Mouse (Mus musculus) ES-Bruce4 (cell line): ENCODE data around the gene Cap1. TPM values are rescaled to one million over a fixed set of nuclear protein-coding genes. Genes with fewer than 3 reads are reported as not detected.

Source experiments
- H3K27ac ChIP-seq: 2 replicates; pipeline ENCODE4 v1.5.1; 2012; ENCODE audit warnings: low read length, inconsistent platforms; ENCODE audit not compliant: insufficient read depth
- H3K27me3 ChIP-seq: 2 replicates; pipeline ENCODE4 v1.6.1; 2012; ENCODE audit warnings: mild to moderate bottlenecking, low read length, inconsistent platforms; ENCODE audit not compliant: control insufficient read depth, poor library complexity, insufficient read depth, severe bottlenecking
- H3K36me3 ChIP-seq: 2 replicates; pipeline ENCODE4 v1.6.1; 2012; ENCODE audit warnings: inconsistent platforms, mild to moderate bottlenecking, low read length, moderate library complexity; ENCODE audit not compliant: control insufficient read depth, poor library complexity, insufficient read depth, severe bottlenecking
- H3K4me1 ChIP-seq: one replicate; pipeline ENCODE4 v1.8.1; 2011; ENCODE audit warnings: low read length; ENCODE audit not compliant: control insufficient read depth, insufficient read depth
- H3K4me3 ChIP-seq: 2 replicates; pipeline ENCODE4 v1.5.1; 2011; ENCODE audit warnings: low read depth, mild to moderate bottlenecking, low read length
- H3K9ac ChIP-seq: 2 replicates; pipeline ENCODE4 v1.6.1; 2012; ENCODE audit warnings: low read depth, mild to moderate bottlenecking, inconsistent platforms; ENCODE audit not compliant: poor library complexity, severe bottlenecking
- H3K9me3 ChIP-seq: replicated peaks from 2 replicates; pipeline ENCODE4 v1.6.1; 2012; ENCODE audit warnings: mild to moderate bottlenecking, low read length, inconsistent platforms; ENCODE audit not compliant: control insufficient read depth, poor library complexity, insufficient read depth, severe bottlenecking
- CTCF ChIP-seq: IDR thresholded peaks from one replicate; pipeline ENCODE4 v1.8.1; 2011; ENCODE audit warnings: low read depth, low read length
- EP300 ChIP-seq: IDR thresholded peaks from 2 replicates; pipeline ENCODE4 v1.6.1; 2011; ENCODE audit warnings: low read depth, low read length; ENCODE audit not compliant: insufficient read depth
- POLR2A ChIP-seq: IDR thresholded peaks from one replicate; pipeline ENCODE4 v1.8.1; 2011; ENCODE audit warnings: low read length; ENCODE audit not compliant: insufficient read depth
- polyA plus RNA-seq: library from polyadenylated mRNA; stranded (reverse); fragments of >200 nt; gene quantifications from 2 replicates; pipeline ENCODE4 v1.2.4, GENCODE M21; 2011; ENCODE audit warnings: low read depth; ENCODE audit not compliant: missing spikeins, insufficient read depth, insufficient read length

Gene Cap1
- polyA plus RNA-seq, 1 experiment = 183 TPM

DNA sequence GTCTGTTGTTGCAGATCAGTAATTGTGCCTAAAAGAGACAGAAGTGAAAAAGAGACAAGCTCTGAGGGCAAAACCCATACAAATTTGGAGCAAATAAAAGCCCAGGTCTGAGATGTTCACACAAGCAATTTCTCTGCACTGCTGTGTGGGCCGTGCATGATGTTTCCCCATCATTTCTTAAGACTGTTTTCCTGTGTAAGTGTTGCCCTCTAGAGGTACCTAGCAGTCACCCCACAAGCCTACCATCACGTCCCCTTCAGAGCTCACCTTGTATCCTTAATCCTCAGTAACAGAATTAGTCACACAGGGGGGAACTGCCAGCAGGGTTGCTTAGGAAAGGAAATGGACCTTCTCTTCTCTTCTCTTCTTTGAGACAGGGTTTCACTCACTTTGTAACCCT lies 27.9 kb downstream of the Cap1 start:
- TF ChIP-seq EP300 (no peak), POLR2A (no peak), CTCF (no peak)
- no peaks in the 10 kb centered on the region for H3K9me3 ChIP-seq
- H3K27me3 ChIP-seq = no peaks in the 10 kb centered on the region
- H3K4me1 ChIP-seq = no peaks in the 10 kb centered on the region
- H3K36me3 ChIP-seq = peaks cover 44% of the 10 kb centered on the region
- H3K27ac ChIP-seq = no peak overlapping the region
- no peak overlapping the region for H3K4me3 ChIP-seq
- H3K9ac ChIP-seq = no peak overlapping the region

DNA sequence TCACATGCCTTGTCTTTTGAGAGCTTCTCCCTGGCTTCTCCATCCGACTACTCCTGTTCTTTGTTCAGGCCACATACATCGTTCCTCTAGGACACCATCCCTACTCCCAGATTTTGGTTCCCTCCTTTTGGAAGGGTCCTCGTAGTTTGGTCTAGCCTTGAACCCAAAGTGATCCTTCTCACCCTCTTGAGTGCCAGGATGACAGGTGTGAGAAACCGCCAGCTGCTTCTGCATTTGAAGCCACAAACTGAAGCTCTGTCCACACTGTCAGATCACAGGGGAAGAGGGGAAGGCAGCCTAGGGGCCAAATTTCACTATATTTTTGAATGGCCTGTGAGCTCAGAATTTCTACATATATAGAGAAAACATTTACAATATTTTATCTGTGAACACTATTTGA lies 31.1 kb downstream of the Cap1 start:
- no peak overlapping the region for H3K9ac ChIP-seq
- H3K4me3 ChIP-seq = no peak overlapping the region
- H3K27me3 ChIP-seq = no peaks in the 10 kb centered on the region
- peaks cover 4% of the 10 kb centered on the region for H3K4me1 ChIP-seq
- no peaks in the 10 kb centered on the region for H3K9me3 ChIP-seq
- H3K27ac ChIP-seq = no peak overlapping the region
- no peak for TF ChIP-seq CTCF
- no peak for TF ChIP-seq EP300
- no peak for TF ChIP-seq POLR2A
- H3K36me3 ChIP-seq = peaks cover 25% of the 10 kb centered on the region

DNA sequence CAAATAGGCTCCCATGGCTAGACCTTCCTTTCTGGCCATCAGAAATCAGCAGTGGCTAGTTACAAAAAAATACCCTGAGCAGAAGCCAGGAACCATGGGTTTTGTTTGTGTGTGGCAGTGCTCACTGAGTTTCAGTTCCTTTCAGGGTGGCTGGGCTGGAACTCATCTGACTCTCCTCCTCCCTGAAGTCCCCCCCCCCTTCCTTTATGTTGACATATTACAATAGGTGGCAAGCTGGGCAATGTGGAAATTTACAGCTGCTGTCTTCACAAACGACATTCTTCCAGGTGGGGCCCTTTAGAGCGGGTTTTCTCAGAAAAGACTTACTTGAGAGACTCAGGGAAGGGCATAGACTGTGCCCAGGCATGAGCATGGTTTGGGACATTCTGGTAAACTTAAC lies 32.2 kb downstream of the Cap1 start:
- Histone ChIP-seq H3K27ac (no peak overlapping the region), H3K36me3 (peaks cover 20% of the 10 kb centered on the region)
- TF ChIP-seq EP300 (no peak), POLR2A (no peak), CTCF (no peak)

DNA sequence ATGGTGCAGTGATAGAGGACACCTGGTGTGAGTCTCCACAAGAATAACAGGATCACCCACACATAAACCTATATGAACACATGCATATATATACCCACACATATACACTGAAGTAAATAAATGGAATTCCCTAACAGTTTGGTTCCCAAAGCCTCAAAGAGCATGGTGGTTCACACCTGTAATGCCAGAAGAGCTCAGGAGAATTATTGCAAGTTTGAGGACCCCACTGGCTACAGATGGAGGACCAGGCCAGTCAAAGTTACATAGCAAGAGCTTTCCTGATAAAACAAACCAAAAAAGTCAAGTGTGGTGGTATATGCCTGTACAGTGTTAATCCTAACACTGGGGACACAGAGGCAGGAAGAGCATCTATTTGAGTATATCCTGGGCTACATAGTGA lies 34.3 kb downstream of the Cap1 start:
- Histone ChIP-seq H3K9me3 (no peaks in the 10 kb centered on the region), H3K9ac (no peak overlapping the region), H3K36me3 (peaks cover 13% of the 10 kb centered on the region), H3K27ac (no peak overlapping the region), H3K27me3 (no peaks in the 10 kb centered on the region), H3K4me1 (peaks cover 5% of the 10 kb centered on the region), H3K4me3 (no peak overlapping the region)
- TF ChIP-seq POLR2A (no peak), EP300 (no peak), CTCF (no peak)

More for the DNA sequence above, 32.2 kb downstream of the Cap1 start:
- Histone ChIP-seq H3K4me3 (no peak overlapping the region), H3K4me1 (peaks cover 5% of the 10 kb centered on the region), H3K27me3 (no peaks in the 10 kb centered on the region), H3K9me3 (no peaks in the 10 kb centered on the region), H3K9ac (no peak overlapping the region)

DNA sequence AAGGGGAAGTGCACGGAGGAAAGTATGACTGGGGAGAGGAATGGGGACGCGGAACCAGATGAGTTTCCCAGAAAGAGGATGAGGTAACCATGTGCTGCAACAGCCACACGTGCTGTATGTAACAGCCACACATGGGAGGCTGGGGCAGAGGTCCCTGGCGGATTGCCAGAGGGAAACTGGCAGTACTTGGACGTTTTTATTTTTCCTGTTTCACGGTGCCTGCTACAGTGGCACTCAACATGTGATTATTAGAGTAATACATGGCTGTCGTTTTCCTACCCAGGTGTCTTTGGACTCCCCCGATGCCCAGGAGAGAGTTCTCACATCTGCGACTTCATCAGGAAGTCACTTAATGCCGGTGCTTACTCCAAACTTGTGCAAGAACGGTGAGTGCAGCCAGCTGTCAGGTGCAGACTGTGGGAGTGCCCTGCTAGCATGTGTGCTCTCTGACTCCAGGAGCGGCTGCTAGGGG lies 37.7 kb downstream of the Cap1 start:
- no peak for TF ChIP-seq EP300
- no peak for TF ChIP-seq POLR2A
- no peak for TF ChIP-seq CTCF
- Histone ChIP-seq H3K27me3 (no peaks in the 10 kb centered on the region), H3K27ac (no peak overlapping the region), H3K9ac (no peak overlapping the region), H3K4me3 (no peak overlapping the region), H3K4me1 (peaks cover 5% of the 10 kb centered on the region), H3K36me3 (peaks cover 3% of the 10 kb centered on the region; the same call in 1 of the 2 replicates), H3K9me3 (no peaks in the 10 kb centered on the region)

DNA sequence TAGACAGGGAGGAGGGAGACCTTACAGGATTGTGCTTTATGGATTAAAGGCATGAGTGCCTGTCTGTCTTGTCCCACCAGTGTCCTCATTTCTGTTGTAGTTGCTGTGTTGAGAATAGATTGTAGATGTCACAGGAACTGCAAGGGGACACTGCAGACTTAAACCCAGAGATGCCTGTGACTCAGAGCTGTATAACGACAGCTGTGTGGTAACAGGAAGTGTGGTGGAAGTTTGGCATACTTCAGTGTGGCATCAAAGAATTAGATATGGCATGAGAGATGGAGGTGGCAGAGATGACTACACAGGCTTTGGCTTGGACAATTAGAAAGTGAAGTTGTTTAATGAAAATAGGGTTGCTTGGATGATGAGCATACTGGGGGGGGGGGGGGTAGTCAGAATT lies 47.4 kb downstream of the Cap1 start:
- Histone ChIP-seq H3K27ac (no peak overlapping the region), H3K27me3 (no peaks in the 10 kb centered on the region), H3K9ac (no peak overlapping the region), H3K4me1 (peaks cover 1% of the 10 kb centered on the region), H3K4me3 (no peak overlapping the region), H3K36me3 (no peaks in the 10 kb centered on the region), H3K9me3 (peaks cover 4% of the 10 kb centered on the region; the same call in 1 of the 2 replicates)
- TF ChIP-seq EP300 (no peak), POLR2A (no peak), CTCF (no peak)
